Mouse (Mus musculus): ENCODE results near the gene Gm17428. TPM values are rescaled to one million over a fixed set of nuclear protein-coding genes. Genes with fewer than 3 reads are reported as not detected.

Gene Gm17428
- polyA plus RNA-seq, 1 experiment from 2014 or later = not detected

DNA sequence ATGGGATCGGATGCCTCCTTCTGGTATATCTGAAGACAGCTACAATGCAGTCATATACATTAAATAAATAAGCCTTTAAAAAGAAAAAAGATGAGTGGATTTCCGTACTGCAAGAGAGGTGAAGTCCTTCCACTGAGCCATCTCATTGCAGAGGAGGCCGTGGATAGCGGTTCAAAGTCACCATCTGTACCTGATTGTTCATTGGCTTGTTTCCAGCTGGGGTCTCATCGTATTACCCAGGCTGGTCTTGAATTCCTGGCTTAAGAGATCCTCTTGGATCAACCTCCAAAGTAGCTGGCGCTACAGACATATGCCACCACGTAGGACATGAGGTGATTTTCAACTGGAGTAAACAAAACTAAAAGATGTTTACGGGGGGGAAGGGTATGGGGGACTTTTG is 29.2 kb downstream of the Gm17428 start:
- no peak overlapping the region for H3K27ac ChIP-seq (replicated peaks)
- no peak for ATAC-seq (ENCODE audit: low FRiP score, low read depth)
- 82% methylated on average over 8 of the region's 8 CpGs for WGBS

DNA sequence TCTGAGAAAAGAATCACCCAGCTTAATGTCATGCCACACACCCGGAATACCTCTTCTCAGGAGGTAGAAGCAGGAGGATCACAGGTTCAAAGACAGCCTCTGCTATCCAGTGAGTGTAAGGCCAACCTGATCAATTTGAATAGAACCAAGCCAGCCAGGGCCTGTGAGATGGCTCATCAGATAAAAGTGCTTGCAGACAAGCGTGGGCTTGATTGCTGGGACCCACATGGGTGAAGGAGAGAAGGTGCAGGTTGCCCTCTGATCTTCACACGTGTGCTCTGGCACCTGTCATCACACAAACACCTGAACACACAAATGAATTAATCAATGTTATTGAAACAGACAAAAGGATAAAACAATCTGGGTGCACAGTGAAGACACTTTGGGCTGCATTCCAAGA is 29.8 kb downstream of the Gm17428 start:
- Histone ChIP-seq H3K9me3 (no peaks in the 10 kb centered on the region), H3K4me3 (no peak overlapping the region), H3K27ac (replicated peaks) (no peak overlapping the region), H3K9ac (replicated peaks) (no peak overlapping the region), H3K4me2 (replicated peaks) (no peak overlapping the region), H3K27me3 (no peaks in the 10 kb centered on the region), H3K4me1 (peaks cover 14% of the 10 kb centered on the region), H3K36me3 (no peaks in the 10 kb centered on the region)
- no peak for ATAC-seq (ENCODE audit: low FRiP score, low read depth)
- whole genome bisulfite sequencing = 76% methylated on average over 3 of the region's 3 CpGs

More for the DNA sequence above, 29.2 kb downstream of the Gm17428 start:
- H3K4me1 ChIP-seq = peaks cover 14% of the 10 kb centered on the region
- no peak overlapping the region for H3K4me2 ChIP-seq (replicated peaks)
- H3K9me3 ChIP-seq = no peaks in the 10 kb centered on the region
- no peaks in the 10 kb centered on the region for H3K27me3 ChIP-seq
- no peak overlapping the region for H3K4me3 ChIP-seq
- no peaks in the 10 kb centered on the region for H3K36me3 ChIP-seq
- H3K9ac ChIP-seq (replicated peaks) = no peak overlapping the region

DNA sequence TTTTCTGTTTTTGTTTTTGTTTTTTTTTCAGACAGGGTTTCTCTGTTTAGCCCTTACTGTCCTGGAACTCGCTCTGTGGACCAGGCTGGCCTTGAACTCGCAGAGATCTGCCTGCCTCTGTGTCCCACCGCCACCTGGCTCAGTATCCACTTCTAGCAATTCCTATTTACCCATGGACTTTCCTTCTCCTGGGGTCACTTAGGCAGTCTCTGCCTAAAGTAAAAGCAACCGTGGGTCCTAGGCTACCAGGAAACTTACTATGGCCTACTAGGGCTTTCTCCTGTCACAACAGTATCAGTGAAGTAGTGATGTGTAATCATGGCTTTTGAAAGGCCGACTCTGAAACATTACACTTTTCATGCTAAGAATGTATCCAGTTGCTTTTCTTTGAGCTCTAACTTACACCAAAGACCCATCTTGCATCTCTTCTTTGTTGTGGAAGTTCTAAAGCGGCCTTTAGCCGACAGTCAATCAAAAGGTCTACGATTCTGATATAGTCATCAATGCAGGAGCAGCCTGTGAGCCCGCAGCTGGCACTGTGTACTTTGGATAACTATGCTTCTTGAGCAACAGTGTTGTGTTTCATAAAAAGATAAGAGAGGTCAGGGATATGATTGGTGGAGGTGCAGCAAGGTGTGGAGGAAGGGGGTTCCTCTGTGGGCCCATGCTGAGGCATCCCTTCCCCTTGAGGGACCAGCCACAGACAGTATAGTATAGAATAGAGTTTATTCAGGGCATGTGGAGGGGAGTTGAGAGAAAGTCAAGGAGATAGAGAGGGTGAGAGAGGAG is 30.6 kb downstream of the Gm17428 start:
- H3K27me3 ChIP-seq = no peaks in the 10 kb centered on the region
- H3K4me3 ChIP-seq = no peak overlapping the region
- no peaks in the 10 kb centered on the region for H3K36me3 ChIP-seq
- no peak overlapping the region for H3K27ac ChIP-seq (replicated peaks)
- no peak overlapping the region for H3K4me2 ChIP-seq (replicated peaks)
- WGBS = 85% methylated on average over 9 of the region's 9 CpGs
- H3K9me3 ChIP-seq = no peaks in the 10 kb centered on the region
- peaks cover 14% of the 10 kb centered on the region for H3K4me1 ChIP-seq
- no peak for ATAC-seq (ENCODE audit: low FRiP score, low read depth)
- no peak overlapping the region for H3K9ac ChIP-seq (replicated peaks)

DNA sequence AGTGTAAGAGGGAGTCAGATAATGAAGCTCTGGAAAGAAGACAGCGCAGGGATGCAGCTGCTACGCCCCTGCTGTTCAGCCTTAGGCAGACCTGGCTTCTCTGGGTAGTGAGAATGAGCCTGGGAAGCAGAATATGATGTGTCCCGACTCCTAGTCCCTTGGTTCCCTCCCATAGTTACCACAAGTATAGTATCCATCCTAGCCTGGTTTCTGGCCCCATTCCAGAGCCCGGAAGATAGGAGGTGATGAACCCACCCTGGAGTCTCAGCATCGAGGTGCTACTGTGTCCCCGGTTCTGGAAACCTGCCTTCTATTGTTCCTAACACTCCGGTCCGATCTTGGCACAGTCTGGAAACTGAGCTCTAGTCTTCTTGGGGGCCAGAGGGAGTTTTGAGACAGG is 31.7 kb downstream of the Gm17428 start:
- no peaks in the 10 kb centered on the region for H3K27me3 ChIP-seq
- 77% methylated on average over 8 of the region's 8 CpGs for WGBS
- no peak for ATAC-seq (ENCODE audit: low FRiP score, low read depth)
- H3K9ac ChIP-seq (replicated peaks) = no peak overlapping the region
- no peak overlapping the region for H3K4me3 ChIP-seq
- no peaks in the 10 kb centered on the region for H3K36me3 ChIP-seq
- no peaks in the 10 kb centered on the region for H3K9me3 ChIP-seq
- H3K4me2 ChIP-seq (replicated peaks) = no peak overlapping the region
- H3K4me1 ChIP-seq = peaks cover 12% of the 10 kb centered on the region
- H3K27ac ChIP-seq (replicated peaks) = no peak overlapping the region

DNA sequence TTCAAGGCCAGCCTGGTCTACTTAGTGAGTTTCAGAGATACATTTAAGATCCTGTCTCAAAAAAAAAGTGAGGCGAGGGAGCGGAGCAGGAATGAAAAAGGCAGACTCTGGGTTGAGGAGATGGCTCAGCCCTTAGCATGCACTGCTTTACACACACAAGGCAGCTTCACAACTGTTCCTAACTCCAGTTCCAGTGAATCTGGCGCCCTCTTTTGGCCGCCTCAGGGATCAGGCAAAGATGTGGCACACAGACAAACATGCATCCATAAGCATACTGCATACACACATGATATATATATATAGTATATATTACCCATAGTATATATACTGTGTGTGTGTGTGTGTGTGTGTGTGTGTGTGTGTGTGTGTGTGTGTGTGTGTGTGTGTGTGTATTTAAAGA is 34.4 kb downstream of the Gm17428 start:
- Histone ChIP-seq H3K4me3 (no peak overlapping the region), H3K9me3 (no peaks in the 10 kb centered on the region), H3K27ac (replicated peaks) (no peak overlapping the region), H3K4me2 (replicated peaks) (no peak overlapping the region), H3K27me3 (no peaks in the 10 kb centered on the region), H3K36me3 (no peaks in the 10 kb centered on the region), H3K4me1 (0 out of 2 replicates have a peak, but pooled peaks cover 3% of the 10 kb centered on the region), H3K9ac (replicated peaks) (no peak overlapping the region)
- no peak for ATAC-seq (ENCODE audit: low FRiP score, low read depth)
- 59% methylated on average over 4 of the region's 4 CpGs for WGBS

DNA sequence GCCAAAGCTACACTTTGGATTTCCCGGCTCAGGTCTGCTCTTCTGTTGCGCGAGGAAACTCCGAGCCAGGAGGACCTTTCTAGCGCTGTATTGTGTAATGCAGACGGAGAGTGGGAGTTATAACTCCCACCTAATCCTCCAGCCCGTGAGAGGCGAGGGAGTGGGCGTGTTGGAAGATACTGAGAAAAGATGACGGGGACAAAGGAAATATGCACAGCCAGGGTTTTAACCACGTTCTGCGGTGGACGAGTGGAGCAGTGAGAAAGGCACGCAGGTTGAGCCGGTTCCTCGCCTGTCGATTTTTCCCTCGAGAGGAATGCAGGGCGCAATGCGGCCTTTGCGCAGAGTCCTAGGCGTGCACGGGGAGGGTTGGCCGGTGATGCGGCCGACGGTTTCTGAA is 37.9 kb downstream of the Gm17428 start:
- WGBS = 1% methylated on average over 27 of the region's 27 CpGs
- peaks cover 10% of the 10 kb centered on the region; the same call in 1 of the 2 replicates for H3K4me1 ChIP-seq
- H3K27me3 ChIP-seq = no peaks in the 10 kb centered on the region
- H3K27ac ChIP-seq (replicated peaks) = peak overlapping the region; percentile 88
- peaks cover 12% of the 10 kb centered on the region; the same call in 1 of the 2 replicates for H3K36me3 ChIP-seq
- H3K4me3 ChIP-seq = peak overlapping the region; percentile 76
- H3K4me2 ChIP-seq (replicated peaks) = peak overlapping the region; percentile 69
- H3K9me3 ChIP-seq = no peaks in the 10 kb centered on the region
- H3K9ac ChIP-seq (replicated peaks) = peak overlapping the region; percentile 68
- ATAC-seq (ENCODE audit: low FRiP score, low read depth) = peak; percentile 54

DNA sequence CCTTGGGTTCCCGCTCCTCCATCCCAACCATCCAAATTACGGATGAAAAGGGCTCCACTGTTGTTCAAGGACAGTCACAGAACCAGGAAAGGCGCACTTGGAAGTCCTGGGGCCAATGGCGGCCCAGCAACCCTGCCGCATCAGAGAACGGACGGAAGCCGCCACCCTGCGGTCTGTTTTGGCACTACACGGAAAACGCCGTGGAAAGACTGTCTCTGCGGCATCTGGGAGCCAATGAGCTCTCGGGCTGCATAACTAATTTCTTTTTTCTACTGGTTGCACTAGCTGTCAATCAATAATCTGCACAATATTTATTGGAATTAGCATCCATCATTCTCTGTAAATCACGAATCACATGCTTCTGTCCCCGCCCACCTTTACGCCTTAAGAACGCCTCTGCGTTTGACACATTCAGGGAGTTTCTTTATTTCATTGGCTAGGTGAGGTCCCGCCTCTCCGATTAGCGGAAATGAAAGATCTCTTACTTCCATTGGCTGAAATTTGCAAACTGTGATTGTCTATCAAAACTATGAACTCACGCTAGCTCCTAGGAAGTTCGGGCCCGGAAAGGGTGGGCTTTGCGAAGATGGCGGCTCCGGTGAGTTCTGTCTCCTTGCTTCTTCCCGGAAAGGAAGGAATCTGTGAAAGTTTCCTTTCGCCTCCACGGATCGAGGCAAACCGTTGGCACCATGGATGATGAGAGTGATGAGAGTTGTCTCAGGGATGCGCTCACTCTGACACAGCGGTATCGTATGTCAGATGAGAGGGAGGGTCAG is 38.4 kb downstream of the Gm17428 start, which contains the start of gene Ngdn:
Gene Ngdn, plus strand, starts transcription at position 464 of the 776 bp plus-strand sequence.
- H3K4me1 ChIP-seq = peaks cover 13% of the 10 kb centered on the region
- H3K27ac ChIP-seq (replicated peaks) = peak within 1 kb of the TSS; percentile 88
- peak within 1 kb of the TSS; percentile 91 for H3K4me2 ChIP-seq (replicated peaks)
- peak within 1 kb of the TSS; percentile 77 for H3K9ac ChIP-seq (replicated peaks)
- WGBS = 0% methylated on average over 36 of the region's 36 CpGs
- ATAC-seq (ENCODE audit: low FRiP score, low read depth) = peak; percentile 96
- H3K4me3 ChIP-seq = peak within 1 kb of the TSS; percentile 76
- peaks cover 12% of the 10 kb centered on the region; the same call in 1 of the 2 replicates for H3K36me3 ChIP-seq
- no peaks in the 10 kb centered on the region for H3K27me3 ChIP-seq
- H3K9me3 ChIP-seq = no peaks in the 10 kb centered on the region

DNA sequence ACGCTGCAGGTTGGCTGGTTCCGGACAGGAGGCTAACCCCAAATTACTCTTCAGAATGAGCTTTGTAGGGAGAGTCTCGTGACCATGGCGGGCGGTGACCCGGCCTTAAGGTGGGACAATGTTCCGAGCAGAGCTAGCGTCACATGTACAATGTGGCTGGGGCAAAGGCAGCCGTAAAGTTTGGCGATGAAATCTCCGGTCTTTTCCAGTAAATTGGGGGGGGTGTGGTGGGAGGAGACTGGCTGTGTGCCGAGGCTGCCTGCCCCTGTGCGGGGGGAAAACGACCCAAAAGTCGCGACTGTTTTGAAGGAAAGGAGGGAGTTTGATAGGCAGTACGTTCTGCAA is 39.0 kb downstream of the Gm17428 start:
- Histone ChIP-seq H3K4me1 (peaks cover 13% of the 10 kb centered on the region), H3K27me3 (no peaks in the 10 kb centered on the region), H3K9me3 (no peaks in the 10 kb centered on the region), H3K4me2 (replicated peaks) (peak overlapping the region; percentile 91), H3K36me3 (peaks cover 12% of the 10 kb centered on the region; the same call in 1 of the 2 replicates), H3K27ac (replicated peaks) (peak overlapping the region; percentile 58; the same call in 1 of the 2 replicates), H3K4me3 (peak overlapping the region; percentile 76), H3K9ac (replicated peaks) (peak overlapping the region; percentile 77)
- no peak for ATAC-seq (ENCODE audit: low FRiP score, low read depth)
- under 1% methylated on average over 17 of the region's 17 CpGs for WGBS

DNA sequence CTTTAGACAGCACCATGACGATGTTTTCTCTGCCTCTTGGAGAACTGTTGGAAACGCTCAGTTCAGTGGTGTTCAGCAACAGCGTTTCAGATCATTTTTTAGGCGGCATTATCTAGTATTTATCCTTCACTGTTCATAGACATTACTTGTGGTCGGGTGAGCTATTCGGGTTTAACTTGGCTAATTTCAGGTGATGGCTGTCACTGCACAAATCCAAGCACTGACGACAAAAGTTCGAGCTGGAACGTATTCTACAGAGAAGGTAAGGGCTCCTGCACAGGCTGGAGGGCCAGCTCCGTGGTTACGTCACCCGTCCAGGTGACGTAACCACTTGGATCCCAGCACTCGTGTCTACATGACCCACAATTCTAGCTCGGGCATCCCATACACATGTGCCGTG is 40.1 kb downstream of the Gm17428 start:
- Histone ChIP-seq H3K9me3 (no peaks in the 10 kb centered on the region), H3K4me2 (replicated peaks) (no peak overlapping the region)

DNA sequence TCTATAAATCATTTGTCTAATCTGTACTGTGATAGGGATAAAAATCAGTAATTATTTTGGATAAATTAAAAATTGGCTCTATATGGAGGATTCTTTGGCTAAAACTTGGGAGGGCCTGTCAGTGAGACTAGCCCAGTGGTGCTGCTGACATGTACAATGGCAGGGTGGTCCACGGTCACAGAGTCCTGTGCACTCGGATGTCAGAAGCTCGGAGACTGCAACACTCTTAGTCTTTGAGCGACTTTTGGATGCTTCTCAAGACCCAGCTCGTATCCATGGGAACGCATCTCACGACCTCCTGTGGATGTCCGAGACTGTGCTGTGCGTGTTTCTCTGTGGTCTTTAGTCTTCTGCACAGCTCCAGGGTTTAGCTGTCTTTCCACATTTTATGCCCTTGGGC is 43.7 kb downstream of the Gm17428 start:
- Histone ChIP-seq H3K9me3 (no peaks in the 10 kb centered on the region), H3K9ac (replicated peaks) (no peak overlapping the region), H3K27ac (replicated peaks) (no peak overlapping the region), H3K27me3 (peaks cover 5% of the 10 kb centered on the region), H3K4me1 (peaks cover 13% of the 10 kb centered on the region), H3K36me3 (peaks cover 49% of the 10 kb centered on the region), H3K4me2 (replicated peaks) (no peak overlapping the region), H3K4me3 (no peak overlapping the region)
- peak; percentile 25; the same call in 1 of the 2 replicates for ATAC-seq (ENCODE audit: low FRiP score, low read depth)
- 37% methylated on average over 9 of the region's 9 CpGs for WGBS

More for the DNA sequence above, 40.1 kb downstream of the Gm17428 start:
- H3K27me3 ChIP-seq = no peaks in the 10 kb centered on the region
- no peak overlapping the region for H3K9ac ChIP-seq (replicated peaks)
- H3K4me3 ChIP-seq = no peak overlapping the region
- peaks cover 13% of the 10 kb centered on the region for H3K4me1 ChIP-seq
- ATAC-seq (ENCODE audit: low FRiP score, low read depth) = no peak
- H3K27ac ChIP-seq (replicated peaks) = no peak overlapping the region
- peaks cover 19% of the 10 kb centered on the region for H3K36me3 ChIP-seq
- WGBS = 95% methylated on average over 16 of the region's 16 CpGs

DNA sequence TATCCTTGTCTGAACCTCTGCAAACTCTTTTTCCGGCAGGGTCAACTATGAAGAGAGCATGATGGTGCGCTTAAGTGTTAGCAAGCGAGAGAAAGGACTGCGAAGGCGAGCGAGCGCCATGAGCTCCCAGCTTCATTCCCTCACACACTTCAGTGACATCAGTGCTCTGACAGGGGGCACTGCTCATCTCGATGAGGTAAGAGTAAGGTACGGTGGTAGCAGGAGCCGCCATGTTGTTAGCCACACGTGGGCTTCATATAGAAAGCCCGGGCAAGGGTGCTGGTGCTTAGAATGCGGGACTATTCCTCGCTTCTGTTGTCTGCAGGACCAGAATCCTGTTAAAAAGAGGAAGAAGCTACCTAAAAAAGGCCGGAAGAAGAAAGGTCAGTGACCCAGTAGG is 46.3 kb downstream of the Gm17428 start:
- WGBS = 92% methylated on average over 15 of the region's 15 CpGs
- peaks cover 47% of the 10 kb centered on the region for H3K36me3 ChIP-seq
- no peak overlapping the region for H3K4me3 ChIP-seq
- no peaks in the 10 kb centered on the region for H3K9me3 ChIP-seq
- H3K4me1 ChIP-seq = peaks cover 11% of the 10 kb centered on the region
- H3K9ac ChIP-seq (replicated peaks) = no peak overlapping the region
- H3K27ac ChIP-seq (replicated peaks) = no peak overlapping the region
- H3K4me2 ChIP-seq (replicated peaks) = no peak overlapping the region
- ATAC-seq (ENCODE audit: low FRiP score, low read depth) = no peak
- peaks cover 16% of the 10 kb centered on the region for H3K27me3 ChIP-seq

DNA sequence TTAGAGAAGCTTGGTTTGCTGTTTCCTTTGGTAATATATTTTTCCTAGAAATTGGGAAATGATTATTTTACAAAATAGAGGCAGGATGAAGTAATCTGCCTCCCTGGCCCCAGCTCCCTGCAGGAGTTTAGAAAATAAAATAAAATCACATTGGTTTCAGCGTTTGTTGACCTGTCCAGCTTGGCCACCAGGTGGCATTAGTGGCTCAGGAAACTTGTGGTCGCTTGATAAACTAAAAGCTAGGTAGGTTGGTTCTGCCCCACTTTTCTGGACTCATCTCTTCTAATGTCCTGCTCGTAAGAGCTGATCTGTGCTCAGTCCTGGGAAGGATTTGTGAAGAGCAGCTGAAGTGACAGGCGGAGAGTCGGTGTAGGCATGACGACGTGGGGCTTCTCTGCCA is 47.5 kb downstream of the Gm17428 start:
- Histone ChIP-seq H3K27me3 (peaks cover 16% of the 10 kb centered on the region), H3K9ac (replicated peaks) (no peak overlapping the region), H3K4me3 (no peak overlapping the region), H3K27ac (replicated peaks) (no peak overlapping the region), H3K4me1 (peaks cover 24% of the 10 kb centered on the region), H3K36me3 (peaks cover 44% of the 10 kb centered on the region), H3K4me2 (replicated peaks) (no peak overlapping the region), H3K9me3 (no peaks in the 10 kb centered on the region)
- ATAC-seq (ENCODE audit: low FRiP score, low read depth) = no peak
- WGBS = 62% methylated on average over 7 of the region's 7 CpGs
